Mouse (Mus musculus) embryo, embryonic 9.5 days (tissue): ENCODE measurements around the gene Cpz.

ENCODE experiments used
- DNase-seq: peaks from one replicate; pipeline ENCODE4 v3.0.0-alpha.2; 2017; ENCODE audit errors: extremely low spot score

Gene Cpz

DNA sequence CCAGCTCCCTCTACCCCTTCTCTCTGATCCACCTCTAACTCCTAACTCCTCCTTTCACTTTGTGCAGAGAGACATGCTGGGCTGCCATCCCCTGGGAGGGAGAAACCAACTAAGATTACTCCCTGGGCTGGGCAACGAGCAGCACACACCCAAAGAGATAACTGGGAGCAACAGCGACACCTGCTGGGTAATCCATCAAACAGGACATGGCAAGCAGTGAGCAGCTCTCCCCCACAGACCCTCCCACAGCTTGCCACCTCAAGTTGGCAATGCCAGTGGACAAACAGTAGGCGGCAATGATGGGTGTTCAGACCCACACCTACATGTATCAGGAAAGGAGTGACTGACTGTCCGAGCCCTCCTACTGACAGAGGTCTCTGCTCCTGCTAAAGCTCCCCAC, 4.9 kb upstream of the Cpz start:
- peak; percentile 69 for DNase-seq

DNA sequence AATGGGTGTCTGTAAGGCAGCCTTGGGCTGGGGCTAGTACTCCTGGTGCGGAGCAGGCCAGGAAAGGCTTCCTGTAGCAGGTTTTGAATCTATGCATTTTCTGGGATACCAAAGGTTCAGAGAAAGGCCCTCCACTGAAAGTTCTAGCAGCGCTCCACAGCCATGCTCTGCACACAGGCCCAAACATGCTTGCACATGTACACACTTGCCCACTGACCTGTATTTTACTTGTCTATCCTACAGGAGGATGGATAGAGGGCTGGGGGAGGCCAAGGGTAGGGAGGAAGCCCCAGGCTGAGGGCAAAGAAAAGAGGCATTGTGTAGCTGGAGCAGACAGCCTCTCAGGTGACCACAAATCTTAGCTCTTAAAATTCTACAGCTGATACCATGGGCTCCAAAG, 1.1 kb downstream of the Cpz start:
- peak; percentile 14 for DNase-seq

DNA sequence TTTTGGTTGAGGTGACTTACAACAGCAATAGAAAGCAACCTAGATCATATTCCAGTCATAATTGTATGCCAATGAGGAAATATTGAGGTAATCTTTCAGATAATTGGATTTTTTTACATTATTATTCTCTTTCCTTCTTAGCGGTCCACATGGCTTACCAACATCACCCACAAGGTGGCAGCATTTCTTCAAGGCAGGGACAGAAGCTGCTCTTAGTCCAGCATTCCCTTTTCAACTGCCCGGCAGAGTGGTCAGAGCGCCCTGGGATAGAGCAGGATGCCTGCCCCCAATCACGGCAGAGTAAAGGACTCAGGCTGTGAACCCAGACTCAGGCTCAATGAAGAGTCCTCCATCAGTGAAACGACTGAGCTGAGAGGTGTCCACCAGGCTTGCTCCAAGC, 1.8 kb downstream of the Cpz start:
- DNase-seq: peak; percentile 82

DNA sequence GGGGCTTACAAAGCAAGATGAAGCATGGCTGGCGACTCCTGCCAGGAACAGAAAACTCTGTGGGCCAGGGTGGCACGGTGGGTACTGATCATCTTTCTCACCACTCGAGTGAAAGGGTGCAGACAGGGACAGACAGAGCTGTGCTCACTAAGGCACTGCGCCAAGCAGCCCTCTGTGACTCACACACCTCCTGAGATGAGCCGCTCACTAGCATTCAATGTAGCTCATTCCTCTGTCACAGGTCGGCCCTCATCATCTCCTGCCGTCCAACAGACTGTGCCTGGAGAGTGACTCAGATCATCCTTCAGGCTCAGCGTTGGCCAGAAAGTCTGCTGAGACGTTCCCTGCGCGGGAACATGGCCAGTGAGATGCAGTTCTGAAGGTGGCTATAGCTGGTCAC, 8.7 kb downstream of the Cpz start:
- DNase-seq: no peak

DNA sequence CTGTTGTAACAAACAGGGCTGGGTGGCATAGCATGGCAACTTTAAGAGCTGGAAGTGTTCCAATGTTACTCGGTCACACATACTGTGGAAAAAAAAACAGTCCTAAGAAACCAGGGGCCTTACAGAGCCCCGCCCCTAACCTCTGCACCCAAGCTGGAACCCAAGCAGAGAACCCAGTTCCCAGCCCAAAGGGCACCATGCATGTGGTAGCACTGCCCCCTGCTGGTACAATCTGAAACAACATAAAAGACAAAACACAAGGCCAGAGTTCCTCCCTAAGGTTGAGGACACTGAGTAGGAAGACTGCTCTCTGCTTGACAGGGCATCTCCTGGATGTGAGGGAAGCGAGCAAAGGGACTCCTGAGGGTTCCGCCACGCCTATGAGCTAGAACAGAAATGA, 14.9 kb downstream of the Cpz start:
- peak; percentile 82 for DNase-seq

DNA sequence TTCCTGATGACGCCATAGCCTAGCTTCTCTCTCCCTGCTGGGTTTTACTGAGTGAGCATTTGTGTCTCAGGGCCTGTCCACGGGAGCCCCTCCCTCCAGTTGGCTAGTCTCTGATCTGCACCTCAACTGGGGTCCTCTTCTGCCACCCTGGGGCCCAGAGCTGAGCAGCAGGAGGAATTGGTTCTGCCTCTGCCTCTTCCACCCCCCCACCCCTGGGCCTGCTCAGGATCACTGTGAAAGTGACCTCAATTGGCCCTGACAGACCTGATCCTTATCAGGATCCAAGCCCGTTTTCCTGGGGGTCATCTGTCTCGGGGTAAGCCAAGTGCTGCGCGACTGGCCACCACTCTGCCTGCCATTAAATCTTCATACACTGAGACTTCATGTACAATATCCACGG, 20.5 kb downstream of the Cpz start:
- no peak for DNase-seq

DNA sequence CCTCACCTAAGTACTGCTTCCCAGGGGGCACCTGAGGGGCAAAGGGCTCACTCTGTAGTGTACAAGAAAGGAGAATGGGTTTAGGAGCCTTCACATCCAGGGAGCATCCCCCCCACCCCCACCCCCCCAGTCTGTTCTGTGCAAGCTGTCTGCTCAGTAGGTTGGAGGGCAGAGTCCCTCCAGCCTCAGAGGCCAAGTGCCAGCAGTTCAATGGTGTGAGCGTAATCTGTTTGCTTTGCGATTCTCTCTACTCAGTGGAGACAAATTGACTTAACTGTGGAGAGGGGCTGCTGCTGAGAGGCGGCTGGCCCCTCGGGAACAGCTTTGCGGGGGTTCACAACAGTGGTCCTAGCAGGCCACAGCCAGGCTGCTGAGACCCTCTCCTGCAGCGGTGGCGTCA, 28.2 kb downstream of the Cpz start:
- DNase-seq: no peak

DNA sequence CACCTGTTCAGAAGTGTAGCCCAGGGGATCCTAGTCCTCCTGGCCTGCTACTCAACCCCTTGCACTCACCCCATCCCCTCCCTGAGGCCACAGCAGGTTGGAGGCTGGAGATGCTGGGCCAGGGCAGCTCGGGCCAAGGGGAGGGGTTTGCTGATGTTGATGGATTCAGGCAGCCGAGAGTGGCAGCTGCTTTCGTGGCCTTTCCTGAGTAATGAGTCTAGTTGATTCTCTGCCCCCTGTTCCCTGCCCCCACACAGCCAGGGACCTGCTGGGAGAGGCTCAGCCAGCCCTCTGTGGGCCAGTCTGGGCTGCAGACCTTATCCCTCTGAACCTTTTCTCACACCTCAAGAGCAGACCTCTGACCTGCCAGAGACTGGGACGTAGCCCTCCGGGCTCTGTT, 29.5 kb downstream of the Cpz start:
- DNase-seq: peak; percentile 63

DNA sequence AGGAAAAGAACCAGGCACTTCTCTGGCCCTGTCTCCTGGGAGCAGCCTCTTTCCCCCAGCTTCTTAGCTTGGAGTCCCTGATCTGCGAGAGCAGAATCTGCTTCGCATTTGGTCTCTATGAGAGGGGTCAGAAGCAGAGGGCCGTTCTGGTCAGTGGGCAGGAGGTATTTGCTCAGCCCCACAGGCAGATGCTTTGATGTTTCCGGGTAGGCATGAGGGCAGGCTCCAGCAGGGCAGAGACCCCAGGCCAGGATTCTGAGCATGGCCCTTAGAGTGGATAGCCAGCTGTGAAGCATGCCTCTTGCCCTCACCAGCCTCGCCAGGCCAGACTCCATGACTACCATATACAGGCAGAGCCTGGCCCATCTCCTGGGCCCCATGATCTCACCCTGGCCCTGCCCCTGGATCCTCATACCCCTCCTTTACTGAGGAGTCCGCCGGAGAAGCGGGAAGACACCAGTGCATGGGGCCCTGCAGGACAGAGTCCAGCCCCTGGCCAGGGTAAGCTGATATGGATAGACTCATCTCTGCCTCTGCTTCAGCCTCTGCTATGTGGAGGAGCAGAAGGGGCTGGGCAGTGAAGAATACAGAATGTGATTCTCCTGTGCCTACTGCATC, 30.6 kb downstream of the Cpz start:
- peak; percentile 49 for DNase-seq

DNA sequence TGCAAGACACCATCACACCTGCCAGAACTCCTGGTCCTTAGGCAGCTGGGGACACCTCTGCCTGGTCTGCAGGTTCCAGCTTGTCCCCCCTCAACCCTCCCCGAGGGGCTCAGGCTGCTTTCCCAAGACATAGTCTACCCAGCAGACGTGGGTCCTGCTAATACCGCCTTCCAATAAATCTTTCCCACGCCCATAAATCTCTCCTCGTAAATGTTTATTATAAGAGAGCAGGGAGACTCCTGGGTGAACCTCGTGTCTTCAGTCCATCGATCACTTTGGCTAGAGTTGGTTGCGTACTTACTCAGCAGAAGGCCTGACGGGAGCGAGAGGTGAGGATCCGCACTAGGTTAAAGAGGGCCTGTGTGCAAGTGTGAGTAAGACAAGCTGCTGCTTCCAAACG, 31.7 kb downstream of the Cpz start:
- DNase-seq: no peak

DNA sequence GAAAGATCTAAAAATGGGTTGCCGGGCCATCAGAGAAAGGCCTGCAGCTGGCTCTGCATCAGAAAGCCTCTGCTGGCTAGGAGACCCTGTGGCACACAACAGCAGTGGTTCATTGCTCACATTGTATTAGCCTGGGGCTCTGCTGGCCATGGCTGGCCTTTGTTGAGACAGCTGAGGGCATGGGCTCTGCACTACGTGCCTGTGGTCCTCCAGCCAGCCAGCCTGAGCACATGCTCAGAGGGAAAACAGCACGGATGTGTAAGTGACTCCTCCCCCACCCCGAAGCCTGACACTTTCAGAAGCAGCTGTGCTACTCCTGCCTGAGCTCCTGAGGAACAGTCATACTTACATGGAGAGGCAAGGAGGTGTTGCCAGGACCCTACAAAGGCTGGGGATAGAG, 46.0 kb downstream of the Cpz start:
- DNase-seq: no peak

DNA sequence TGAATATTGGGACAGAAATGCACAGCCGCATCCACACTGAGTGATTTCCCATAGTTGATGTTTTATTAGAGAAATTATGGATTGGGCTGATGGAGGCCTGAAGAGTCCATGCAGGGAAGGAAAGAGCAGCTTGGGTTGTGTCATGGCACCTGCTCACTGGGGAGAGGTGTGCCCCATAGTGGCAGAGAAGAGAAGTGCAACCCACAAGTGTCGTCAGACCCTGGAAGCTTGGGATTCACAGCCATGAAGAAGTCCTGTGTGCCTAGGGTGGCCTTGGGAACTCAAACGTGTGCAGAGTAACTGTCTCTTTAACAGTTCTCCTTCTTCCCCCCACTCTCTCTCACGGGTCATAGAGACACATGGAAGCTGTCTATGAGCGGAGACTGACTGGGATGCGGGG, 50.3 kb downstream of the Cpz start:
- DNase-seq: no peak

DNA sequence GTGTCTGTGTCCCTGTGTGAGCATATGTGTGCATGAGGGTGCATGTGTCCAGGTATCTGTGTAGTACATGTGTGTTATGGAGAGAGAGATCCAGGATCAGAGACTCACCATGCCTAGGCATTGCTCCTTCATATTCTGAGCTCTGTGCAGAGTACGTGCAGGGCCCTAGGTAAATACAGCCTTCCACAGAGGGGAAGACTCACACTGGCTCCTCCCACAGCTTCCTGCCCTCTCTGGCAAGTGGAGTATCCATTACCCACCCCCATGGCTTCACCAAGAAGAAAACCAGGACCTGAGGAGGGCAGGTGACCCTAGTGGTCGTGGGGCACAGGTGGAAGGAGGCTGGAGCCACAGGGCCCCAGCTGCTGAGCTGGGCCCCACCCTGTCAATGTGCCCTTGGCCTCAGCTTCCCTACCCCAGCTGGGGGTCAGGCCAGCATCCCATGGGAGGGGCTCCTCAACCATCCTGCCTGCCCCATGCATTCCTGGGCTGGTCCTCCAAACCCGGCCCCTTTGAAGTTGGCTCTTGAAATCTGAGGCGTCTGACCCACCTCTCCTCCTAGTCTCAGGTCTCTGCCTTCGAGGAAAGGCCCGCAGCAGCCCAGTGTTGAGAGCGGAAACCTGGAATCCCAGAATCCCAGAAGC, 54.5 kb downstream of the Cpz start:
- DNase-seq: no peak

DNA sequence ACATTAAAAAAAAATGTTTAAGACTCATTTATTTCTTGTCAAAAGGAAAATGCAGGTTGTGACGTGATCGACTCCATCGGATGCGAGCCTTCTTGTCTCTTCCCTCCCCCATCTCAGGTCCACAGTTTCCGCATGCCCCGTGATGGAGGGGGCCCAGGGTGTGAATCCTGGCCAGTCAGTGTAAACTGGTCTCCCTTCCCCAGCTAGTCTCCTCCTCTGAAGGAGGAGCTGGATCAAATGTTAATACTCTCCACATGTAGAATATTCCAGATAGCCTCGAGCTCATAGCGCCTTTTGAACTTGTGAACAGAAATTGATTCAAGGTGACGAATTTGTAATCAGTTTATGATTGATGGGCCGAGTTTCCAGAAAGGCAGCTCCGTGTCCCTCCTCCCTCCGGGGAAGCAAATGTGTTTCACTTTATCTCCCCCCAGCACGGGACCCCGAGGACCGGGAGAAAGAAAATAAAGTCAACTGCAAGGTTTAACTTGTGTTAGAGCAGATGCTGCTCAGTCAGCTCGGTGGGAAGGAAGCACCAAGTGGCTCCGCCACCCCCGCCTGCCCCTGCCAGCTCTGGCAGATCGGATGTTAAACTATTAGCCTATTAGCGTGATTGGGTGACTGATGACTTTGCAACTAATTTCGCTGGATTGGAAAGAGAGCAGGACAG, 59.4 kb downstream of the Cpz start:
- no peak for DNase-seq

DNA sequence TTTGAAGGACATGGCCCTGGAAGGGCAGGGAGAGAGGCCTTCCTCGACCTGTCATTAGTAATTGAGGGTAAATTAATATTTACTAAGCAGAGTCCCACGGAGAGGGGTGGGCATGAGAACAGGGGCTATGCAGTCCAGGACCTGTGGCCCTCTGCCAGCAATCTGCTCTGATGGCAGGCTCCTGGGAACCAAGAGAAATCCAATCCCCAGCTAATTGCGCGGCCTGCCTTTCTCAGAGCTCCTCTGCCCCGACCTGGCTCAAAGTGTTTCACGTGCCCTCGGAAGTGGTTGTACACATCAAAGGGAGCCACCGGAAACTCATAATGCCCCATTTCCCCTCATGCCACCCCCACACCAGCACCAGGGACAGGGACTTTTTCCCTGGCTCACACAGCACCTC, 63.4 kb downstream of the Cpz start:
- no peak for DNase-seq

DNA sequence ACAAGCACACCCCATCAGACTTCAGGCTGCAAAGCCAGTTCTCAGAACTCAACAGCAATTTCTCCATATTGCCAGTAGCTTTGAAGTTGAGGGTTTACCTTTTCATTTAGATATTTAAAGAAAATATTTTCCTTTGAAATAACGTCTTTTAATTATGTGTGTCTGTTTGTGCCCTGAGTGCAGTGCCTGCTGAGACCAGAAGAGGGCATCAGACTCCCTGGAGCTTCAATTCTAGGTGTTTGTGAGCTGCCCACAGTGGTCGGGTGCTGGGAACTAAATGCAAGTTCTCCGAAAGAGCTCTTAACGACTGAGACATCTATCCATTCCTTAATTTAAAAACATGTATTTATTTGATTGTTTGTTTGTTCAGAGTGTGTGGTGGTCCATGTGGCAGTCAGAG, 65.7 kb downstream of the Cpz start:
- DNase-seq: no peak

DNA sequence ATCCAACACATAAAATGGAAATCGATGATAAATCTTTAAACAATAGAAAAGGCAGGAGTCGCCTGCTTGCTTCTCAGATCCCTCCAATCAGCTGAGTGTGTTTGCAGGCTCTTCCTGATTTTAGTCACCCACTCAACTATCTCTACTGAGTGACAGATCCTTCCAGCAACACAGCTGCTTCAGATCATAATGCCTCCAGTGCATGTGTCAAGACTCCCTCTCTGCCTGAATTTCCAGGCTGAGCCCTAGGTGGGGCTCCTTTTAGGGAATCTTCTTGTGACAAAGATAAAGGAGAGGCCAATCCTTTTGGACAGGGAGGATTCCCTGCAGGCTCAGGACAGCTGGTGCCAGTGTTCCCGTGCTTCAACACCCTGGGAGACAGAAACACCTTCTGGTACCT, 67.2 kb downstream of the Cpz start:
- no peak for DNase-seq

DNA sequence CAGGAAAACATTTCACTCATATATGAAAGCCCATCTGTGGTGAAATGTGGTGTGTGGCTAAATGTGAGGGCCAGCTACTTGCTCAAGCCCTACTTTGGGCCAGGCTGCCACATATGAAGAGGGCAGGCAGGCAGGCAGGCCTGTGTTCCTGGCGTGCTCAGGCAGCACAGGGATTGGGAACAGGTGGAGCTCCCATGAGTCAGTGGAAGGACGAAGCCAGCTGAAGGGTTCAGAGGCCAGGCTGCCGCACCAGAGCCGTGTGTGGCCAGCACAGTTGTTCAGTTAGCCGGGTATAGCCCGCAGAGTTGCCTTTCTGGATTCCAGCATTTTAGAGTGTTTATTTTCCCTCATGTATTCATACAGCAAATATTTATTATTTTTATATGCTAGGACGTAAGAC, 68.1 kb downstream of the Cpz start:
- no peak for DNase-seq

DNA sequence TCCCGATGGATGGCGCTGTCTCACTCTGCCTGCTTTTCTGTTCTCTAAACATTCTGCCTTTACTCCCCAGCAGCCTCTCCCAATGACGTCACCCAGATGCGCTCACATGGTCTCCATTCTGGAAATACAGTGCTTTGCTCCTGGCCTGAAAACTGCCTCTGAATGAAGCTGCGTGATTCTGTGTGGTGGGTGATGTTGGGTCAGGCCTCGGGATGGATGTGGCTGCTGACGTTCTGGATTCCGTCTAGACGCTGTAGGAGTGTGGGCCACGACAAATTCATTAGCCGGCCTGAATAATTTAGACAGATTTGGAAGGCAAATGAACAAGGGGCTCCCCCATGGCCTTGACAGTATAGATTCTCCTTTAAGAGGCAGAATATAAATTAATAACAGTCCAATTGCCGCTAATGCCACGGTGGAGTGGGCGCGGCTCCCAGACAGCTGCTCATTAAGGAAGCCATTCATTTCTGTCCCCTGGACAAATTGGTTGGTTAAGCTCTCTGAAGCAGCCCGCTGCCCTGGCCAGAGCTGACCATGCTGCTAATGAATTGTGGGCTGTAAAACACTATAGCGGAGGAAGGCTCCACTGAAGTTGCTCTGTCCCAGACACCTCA, 71.2 kb downstream of the Cpz start:
- peak; percentile 28 for DNase-seq
